Mouse (Mus musculus): ENCODE results near the gene Svs3a.
"Not testable (repeated sequence)": the region's sequence is repeated elsewhere in the genome, so short reads cannot be mapped to it uniquely, and the experiment has no call there.

Svs3a gene

DNA sequence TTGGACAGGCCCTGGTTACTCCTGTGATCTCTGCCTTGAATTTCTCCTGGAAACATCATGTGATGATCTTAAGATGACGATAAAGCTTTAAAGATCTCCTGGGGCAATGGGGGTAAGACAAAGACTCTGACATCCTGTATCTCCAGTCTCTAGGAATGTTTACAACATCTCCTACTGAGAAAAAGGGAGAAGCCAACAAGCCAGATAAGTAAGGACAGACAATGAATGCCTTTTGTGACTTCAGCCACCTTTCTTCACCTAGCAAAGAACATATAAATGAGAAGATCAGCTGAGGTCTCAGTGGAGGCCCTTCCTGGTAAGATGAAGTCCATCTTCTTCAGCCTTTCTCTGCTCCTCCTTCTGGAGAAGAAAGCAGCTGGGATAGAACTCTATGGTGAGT, at the start of gene Svs3a:
TSS of gene Svs3a (plus strand) at position 301 of the 400 bp plus-strand sequence.
- DNase-seq (ENCODE audit: low spot score in 2 of 2): not testable (repeated sequence)

DNA sequence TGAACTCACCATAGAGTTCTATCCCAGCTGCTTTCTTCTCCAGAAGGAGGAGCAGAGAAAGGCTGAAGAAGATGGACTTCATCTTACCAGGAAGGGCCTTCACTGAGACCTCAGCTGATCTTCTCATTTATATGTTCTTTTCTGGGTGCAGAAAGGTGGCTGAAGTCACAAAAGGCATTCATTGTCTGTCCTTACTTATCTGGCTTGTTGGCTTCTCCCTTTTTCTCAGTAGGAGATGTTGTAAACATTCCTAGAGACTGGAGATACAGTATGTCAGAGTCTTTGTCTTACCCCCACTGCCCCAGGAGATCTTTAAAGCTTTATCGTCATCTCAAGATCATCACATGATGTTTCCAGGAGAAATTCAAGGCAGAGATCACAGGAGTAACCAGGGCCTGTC, 32.5 kb upstream of the Svs3a start, which contains the start of gene Svs3b:
TSS of gene Svs3b (minus strand) at position 101 of the 400 bp plus-strand sequence.
- not testable (repeated sequence) for DNase-seq (ENCODE audit: low spot score in 2 of 2)

GRCm38 (mm10) chr2:164278359-164278758, 10.7 kb upstream of the Svs3a start, which contains the start of gene Svs4:
Svs4 (minus strand) TSS chr2:164278459.
- DNase-seq (ENCODE audit: low spot score in 2 of 2): no peak

- no peak for DNase-seq (ENCODE audit: low spot score in 2 of 2)
Observed at GRCm38 (mm10) chr2:164312599-164312998, 23.5 kb downstream of the Svs3a start.

DNA sequence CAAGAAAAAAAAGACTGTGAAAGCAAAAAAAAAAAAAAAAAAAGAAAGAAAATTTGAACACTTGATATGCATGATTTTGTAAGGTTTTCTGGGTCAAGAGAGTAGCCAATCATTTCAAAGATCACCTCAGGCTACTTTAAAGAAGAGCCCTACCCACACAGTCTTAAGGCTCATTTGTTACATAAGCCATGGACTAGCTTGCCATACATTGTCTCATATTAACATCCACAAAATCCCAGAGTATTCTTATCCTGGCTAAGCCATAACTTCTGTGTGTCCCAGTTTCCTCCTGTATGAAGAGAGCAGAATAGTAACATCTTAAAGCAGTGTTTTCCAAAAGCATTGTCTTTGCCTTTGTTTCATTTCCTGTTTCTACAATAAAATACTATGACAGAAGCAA, 26.4 kb downstream of the Svs3a start:
- DNase-seq (ENCODE audit: low spot score in 2 of 2): not testable (repeated sequence)

GRCm38 (mm10) chr2:164316451-164316850, 27.4 kb downstream of the Svs3a start, which contains the start of gene Svs6:
Svs6 (plus strand) TSS chr2:164316751.
- not testable (repeated sequence) for DNase-seq (ENCODE audit: low spot score in 2 of 2)

GRCm38 (mm10) chr2:164320983-164321382, 31.9 kb downstream of the Svs3a start:
- no peak for DNase-seq (ENCODE audit: low spot score in 2 of 2)

- DNase-seq (ENCODE audit: low spot score in 2 of 2): not testable (repeated sequence)
Observed at GRCm38 (mm10) chr2:164332440-164332839, 43.4 kb downstream of the Svs3a start, which contains the start of gene Svs5. Svs5 (plus strand) TSS chr2:164332740.
